Mouse (Mus musculus): Measurements from ENCODE around the gene Ddhd1. TPM values are rescaled to one million over a fixed set of nuclear protein-coding genes. Genes with fewer than 3 reads are reported as not detected.

Gene Ddhd1
- polyA plus RNA-seq, 1 experiment from 2014 or later, result 10.5 TPM

- Histone ChIP-seq H3K27ac (no peak overlapping the region), H3K9ac (no peak overlapping the region), H3K36me3 (no peaks in the 10 kb centered on the region), H3K27me3 (no peaks in the 10 kb centered on the region), H3K4me2 (replicated peaks) (no peak overlapping the region), H3K9me3 (no peaks in the 10 kb centered on the region), H3K4me3 (no peak overlapping the region), H3K4me1 (0 out of 2 replicates have a peak, but pooled peaks cover 3% of the 10 kb centered on the region)
- no peak for ATAC-seq (ENCODE audit: insufficient number of reproducible peaks, insufficient read depth, low FRiP score, low TSS enrichment)
- 52% methylated on average over 5 of the region's 5 CpGs for WGBS
Observed at GRCm38 (mm10) chr14:45661575-45661974, 3.6 kb upstream of the Ddhd1 start.

GRCm38 (mm10) chr14:45660315-45660714 is 2.4 kb upstream of the Ddhd1 start:
- Histone ChIP-seq H3K27ac (no peak overlapping the region), H3K9me3 (no peaks in the 10 kb centered on the region), H3K4me2 (replicated peaks) (no peak overlapping the region), H3K9ac (no peak overlapping the region), H3K4me1 (peaks cover 10% of the 10 kb centered on the region), H3K4me3 (no peak overlapping the region), H3K27me3 (no peaks in the 10 kb centered on the region), H3K36me3 (no peaks in the 10 kb centered on the region)
- WGBS, result 95% methylated on average over 1 of the region's 1 CpGs
- ATAC-seq (ENCODE audit: insufficient number of reproducible peaks, insufficient read depth, low FRiP score, low TSS enrichment), result no peak

DNA sequence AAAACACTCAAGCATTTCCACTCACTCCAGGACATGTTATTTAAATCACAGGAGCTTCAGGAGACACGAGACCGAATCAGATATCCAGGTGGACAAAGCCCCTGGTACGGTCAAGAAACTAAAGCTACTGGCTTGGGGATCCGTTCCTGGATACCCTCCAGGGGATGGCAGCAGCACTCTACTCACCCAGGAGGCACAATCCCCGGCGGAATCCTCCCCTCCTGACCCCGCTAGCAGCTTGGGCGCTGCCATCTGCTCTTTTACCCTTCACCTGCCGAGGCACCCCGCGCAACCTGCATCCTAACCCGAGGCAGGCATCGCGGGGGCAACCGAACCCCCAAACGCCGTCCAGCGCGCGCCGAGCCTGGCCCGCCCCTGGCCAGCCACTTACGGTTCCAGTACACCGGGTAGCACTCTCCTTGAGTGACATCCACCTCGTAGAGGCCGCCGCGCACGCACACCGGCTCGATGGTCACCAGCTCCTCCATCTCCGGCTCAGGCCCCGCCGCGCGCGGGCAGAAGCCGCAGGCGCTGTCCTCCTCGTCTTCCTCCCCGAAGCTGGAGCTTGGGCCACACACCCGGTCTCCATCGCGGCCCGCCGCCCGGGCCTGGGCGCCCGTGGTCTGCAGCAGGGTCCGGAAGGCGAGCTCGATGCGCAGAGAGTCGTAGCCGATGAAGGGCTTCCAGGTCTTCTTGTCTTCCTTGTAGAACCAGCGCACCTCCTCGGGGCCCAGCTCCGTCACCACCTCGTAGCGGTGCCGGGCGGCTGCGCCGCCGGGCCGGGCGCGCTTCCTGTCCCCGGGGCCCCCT is 907 bp downstream of the Ddhd1 start:
- Histone ChIP-seq H3K9me3 (no peaks in the 10 kb centered on the region), H3K36me3 (no peaks in the 10 kb centered on the region), H3K4me1 (peaks cover 10% of the 10 kb centered on the region), H3K4me3 (peak overlapping the region; percentile 83), H3K4me2 (replicated peaks) (peak overlapping the region; percentile 95), H3K27me3 (no peaks in the 10 kb centered on the region), H3K27ac (peak overlapping the region; percentile 89), H3K9ac (peak overlapping the region; percentile 70)
- peak; percentile 17; the same call in 1 of the 2 replicates for ATAC-seq (ENCODE audit: insufficient number of reproducible peaks, insufficient read depth, low FRiP score, low TSS enrichment)
- WGBS, result under 1% methylated on average over 60 of the region's 69 CpGs

DNA sequence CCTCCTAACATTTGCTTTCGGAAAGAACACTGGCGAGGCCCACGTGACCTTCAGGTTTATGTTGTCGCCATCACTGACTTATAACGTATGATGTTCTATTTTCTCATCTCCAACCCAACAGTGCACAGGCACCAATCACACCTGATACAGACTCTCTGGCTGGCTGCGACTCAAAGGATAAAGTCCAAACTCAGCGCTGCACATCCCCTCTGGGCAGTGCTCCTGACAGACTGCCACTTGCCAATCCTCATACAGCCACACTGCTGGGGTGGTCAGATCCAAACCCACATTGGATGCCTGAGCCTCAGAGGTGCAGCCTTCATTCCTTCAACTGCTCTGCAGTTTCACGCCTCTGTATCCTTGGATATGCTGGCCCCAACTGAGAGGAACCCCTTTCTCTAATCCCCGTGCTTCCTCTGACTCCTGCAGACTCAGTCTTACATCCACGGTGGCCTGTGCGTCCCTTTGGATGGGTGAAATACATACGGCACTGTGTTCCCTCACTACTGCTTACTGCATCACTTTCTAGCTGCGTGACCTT is 3.0 kb downstream of the Ddhd1 start:
- H3K4me2 ChIP-seq (replicated peaks), result no peak overlapping the region
- no peak for ATAC-seq (ENCODE audit: insufficient number of reproducible peaks, insufficient read depth, low FRiP score, low TSS enrichment)
- H3K4me1 ChIP-seq, result peaks cover 10% of the 10 kb centered on the region

GRCm38 (mm10) chr14:45653756-45654155 is 4.2 kb downstream of the Ddhd1 start:
- H3K36me3 ChIP-seq, result no peaks in the 10 kb centered on the region
- H3K27ac ChIP-seq, result no peak overlapping the region
- H3K9ac ChIP-seq, result no peak overlapping the region
- no peak overlapping the region for H3K4me2 ChIP-seq (replicated peaks)
- 84% methylated on average over 2 of the region's 2 CpGs for WGBS
- H3K4me1 ChIP-seq, result peaks cover 10% of the 10 kb centered on the region
- no peak for ATAC-seq (ENCODE audit: insufficient number of reproducible peaks, insufficient read depth, low FRiP score, low TSS enrichment)
- H3K4me3 ChIP-seq, result no peak overlapping the region
- H3K27me3 ChIP-seq, result no peaks in the 10 kb centered on the region
- no peaks in the 10 kb centered on the region for H3K9me3 ChIP-seq

More for the DNA sequence above, 3.0 kb downstream of the Ddhd1 start:
- Histone ChIP-seq H3K9me3 (no peaks in the 10 kb centered on the region), H3K27me3 (no peaks in the 10 kb centered on the region), H3K4me3 (no peak overlapping the region), H3K36me3 (no peaks in the 10 kb centered on the region), H3K27ac (no peak overlapping the region), H3K9ac (no peak overlapping the region)
- WGBS, result 84% methylated on average over 13 of the region's 13 CpGs

DNA sequence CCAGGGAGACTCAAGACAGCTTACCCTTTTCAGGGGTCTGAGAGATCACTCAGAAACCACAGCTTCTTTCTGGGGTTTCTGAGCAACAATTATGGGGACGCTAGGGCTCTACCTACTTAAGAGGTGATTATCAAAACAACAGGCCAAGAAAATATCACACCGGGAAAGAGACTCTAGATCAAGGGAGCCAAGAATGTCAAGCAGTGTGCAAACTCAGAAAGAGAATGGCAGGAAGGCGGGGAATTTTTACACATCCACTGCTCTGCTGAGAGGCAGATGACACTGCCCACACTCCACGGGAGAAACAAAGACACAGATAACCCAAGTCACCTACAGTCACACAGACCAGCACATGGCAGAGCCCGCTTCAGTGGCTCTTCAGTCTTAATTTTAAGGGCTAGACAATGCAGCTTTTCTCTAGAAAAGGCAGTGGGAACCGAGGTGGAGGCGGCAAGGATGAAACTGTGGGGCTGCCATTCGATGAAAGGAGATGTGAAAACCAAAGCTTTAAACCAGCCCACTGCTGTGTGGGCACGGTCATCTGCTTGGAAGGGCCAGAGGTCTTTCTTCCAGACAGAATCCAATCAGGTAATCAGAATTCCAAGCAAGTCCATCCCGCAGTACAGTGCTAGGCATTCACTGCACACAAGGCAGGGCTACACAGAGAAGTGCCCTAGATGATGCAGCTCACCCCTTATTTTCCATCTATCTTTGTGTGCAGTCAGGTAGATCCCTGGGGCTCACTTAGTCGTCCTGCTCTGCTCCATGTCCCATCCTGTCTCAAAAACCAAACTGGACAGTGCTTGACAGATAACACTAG is 8.7 kb downstream of the Ddhd1 start:
- Histone ChIP-seq H3K4me3 (no peak overlapping the region), H3K9me3 (no peaks in the 10 kb centered on the region), H3K27me3 (no peaks in the 10 kb centered on the region), H3K36me3 (no peaks in the 10 kb centered on the region), H3K9ac (no peak overlapping the region), H3K4me1 (no peaks in the 10 kb centered on the region; the same call in 1 of the 2 replicates), H3K27ac (no peak overlapping the region), H3K4me2 (replicated peaks) (no peak overlapping the region)
- WGBS, result 53% methylated on average over 11 of the region's 11 CpGs
- ATAC-seq (ENCODE audit: insufficient number of reproducible peaks, insufficient read depth, low FRiP score, low TSS enrichment), result no peak

- Histone ChIP-seq H3K9me3 (no peaks in the 10 kb centered on the region), H3K4me3 (no peak overlapping the region), H3K27ac (no peak overlapping the region), H3K4me2 (replicated peaks) (no peak overlapping the region), H3K27me3 (no peaks in the 10 kb centered on the region), H3K9ac (no peak overlapping the region), H3K36me3 (no peaks in the 10 kb centered on the region), H3K4me1 (no peaks in the 10 kb centered on the region; the same call in 1 of the 2 replicates)
- no peak for ATAC-seq (ENCODE audit: insufficient number of reproducible peaks, insufficient read depth, low FRiP score, low TSS enrichment)
- 85% methylated on average over 3 of the region's 3 CpGs for WGBS
Observed at GRCm38 (mm10) chr14:45648144-45648543, 9.8 kb downstream of the Ddhd1 start.

DNA sequence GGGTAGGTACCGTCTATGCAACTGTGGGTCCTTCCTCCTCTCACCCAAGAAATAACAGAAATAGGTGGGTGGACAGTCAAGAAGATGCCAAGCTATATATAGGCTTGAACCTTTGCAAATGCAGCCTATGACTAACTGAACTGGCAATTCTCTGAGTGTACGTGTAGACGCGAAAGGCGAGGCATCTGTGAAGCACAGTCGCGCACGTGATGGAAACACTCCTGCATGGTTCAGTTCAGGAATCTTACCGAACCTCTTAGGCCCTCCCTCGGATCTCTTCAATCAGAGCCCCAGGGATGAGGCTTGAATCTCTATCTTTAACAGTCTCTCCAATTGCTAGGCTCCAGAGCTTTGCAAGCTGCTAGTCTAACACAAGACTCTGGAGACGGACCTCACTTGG is 10.3 kb downstream of the Ddhd1 start:
- Histone ChIP-seq H3K27me3 (no peaks in the 10 kb centered on the region), H3K4me1 (no peaks in the 10 kb centered on the region; the same call in 1 of the 2 replicates), H3K4me3 (no peak overlapping the region), H3K9ac (no peak overlapping the region), H3K4me2 (replicated peaks) (no peak overlapping the region), H3K27ac (no peak overlapping the region), H3K36me3 (no peaks in the 10 kb centered on the region), H3K9me3 (no peaks in the 10 kb centered on the region)
- 95% methylated on average over 11 of the region's 11 CpGs for WGBS
- no peak for ATAC-seq (ENCODE audit: insufficient number of reproducible peaks, insufficient read depth, low FRiP score, low TSS enrichment)

DNA sequence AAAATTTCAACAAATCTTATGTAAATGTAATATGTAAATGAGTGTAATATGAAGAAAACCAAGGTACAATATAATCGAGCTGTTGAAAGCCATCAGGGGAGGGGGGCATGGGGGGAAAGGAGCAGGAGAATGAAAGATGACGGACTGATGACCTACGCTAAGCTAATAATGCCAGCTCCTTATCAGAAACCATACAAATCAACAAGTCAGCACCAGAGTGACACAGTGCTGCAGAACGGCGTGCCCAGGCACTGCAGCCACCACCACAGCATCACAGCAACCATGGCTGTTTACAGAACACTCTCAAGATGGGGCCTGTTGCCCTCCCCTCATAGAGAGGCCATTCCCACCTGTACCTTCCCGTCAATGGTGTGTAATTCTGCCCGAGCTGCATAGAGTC is 10.8 kb downstream of the Ddhd1 start:
- H3K36me3 ChIP-seq, result no peaks in the 10 kb centered on the region
- no peaks in the 10 kb centered on the region; the same call in 1 of the 2 replicates for H3K4me1 ChIP-seq
- no peaks in the 10 kb centered on the region for H3K9me3 ChIP-seq
- H3K27ac ChIP-seq, result no peak overlapping the region
- WGBS, result 82% methylated on average over 7 of the region's 7 CpGs
- ATAC-seq (ENCODE audit: insufficient number of reproducible peaks, insufficient read depth, low FRiP score, low TSS enrichment), result no peak
- no peak overlapping the region for H3K4me2 ChIP-seq (replicated peaks)
- no peak overlapping the region for H3K4me3 ChIP-seq
- no peaks in the 10 kb centered on the region for H3K27me3 ChIP-seq
- no peak overlapping the region for H3K9ac ChIP-seq

DNA sequence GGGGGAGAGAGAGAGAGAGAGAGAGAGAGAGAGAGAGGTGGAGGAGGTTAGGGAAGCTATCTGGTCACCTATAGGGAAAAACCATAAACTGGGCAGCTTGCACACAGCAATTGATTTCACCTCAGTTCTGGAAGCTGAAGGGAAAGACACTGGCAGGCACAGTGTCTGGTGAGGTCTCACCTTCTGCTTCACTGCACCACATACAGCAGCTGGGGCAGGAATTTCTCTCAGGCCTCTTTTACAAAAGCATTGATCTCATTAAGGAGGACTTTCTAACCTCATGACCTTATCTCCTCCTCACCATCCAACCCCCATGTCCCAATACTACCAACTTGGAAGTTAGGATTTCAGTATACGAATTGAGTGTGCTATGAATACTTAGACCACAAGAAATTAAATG is 13.2 kb downstream of the Ddhd1 start:
- Histone ChIP-seq H3K9ac (no peak overlapping the region), H3K4me2 (replicated peaks) (no peak overlapping the region), H3K4me3 (no peak overlapping the region), H3K9me3 (no peaks in the 10 kb centered on the region), H3K27me3 (no peaks in the 10 kb centered on the region), H3K4me1 (no peaks in the 10 kb centered on the region; the same call in 1 of the 2 replicates), H3K36me3 (no peaks in the 10 kb centered on the region), H3K27ac (no peak overlapping the region)
- ATAC-seq (ENCODE audit: insufficient number of reproducible peaks, insufficient read depth, low FRiP score, low TSS enrichment), result no peak
- 55% methylated on average over 1 of the region's 1 CpGs for WGBS

GRCm38 (mm10) chr14:45644202-45644601 is 13.7 kb downstream of the Ddhd1 start:
- Histone ChIP-seq H3K9ac (no peak overlapping the region), H3K9me3 (no peaks in the 10 kb centered on the region), H3K36me3 (no peaks in the 10 kb centered on the region), H3K4me1 (no peaks in the 10 kb centered on the region; the same call in 1 of the 2 replicates), H3K4me2 (replicated peaks) (no peak overlapping the region), H3K4me3 (no peak overlapping the region), H3K27ac (no peak overlapping the region), H3K27me3 (no peaks in the 10 kb centered on the region)
- WGBS, result 51% methylated on average over 7 of the region's 7 CpGs
- ATAC-seq (ENCODE audit: insufficient number of reproducible peaks, insufficient read depth, low FRiP score, low TSS enrichment), result no peak

Measured in embryonic facial prominence, embryonic 12.5 days (tissue).